Mouse (Mus musculus): ENCODE measurements at regions not wholly inside any gene's neighbourhood (a gene's known extent, or its start where the extent isn't known, plus 50 kb on each side); places are given as distances from the start of the nearest gene placed in this dataset.

DNA sequence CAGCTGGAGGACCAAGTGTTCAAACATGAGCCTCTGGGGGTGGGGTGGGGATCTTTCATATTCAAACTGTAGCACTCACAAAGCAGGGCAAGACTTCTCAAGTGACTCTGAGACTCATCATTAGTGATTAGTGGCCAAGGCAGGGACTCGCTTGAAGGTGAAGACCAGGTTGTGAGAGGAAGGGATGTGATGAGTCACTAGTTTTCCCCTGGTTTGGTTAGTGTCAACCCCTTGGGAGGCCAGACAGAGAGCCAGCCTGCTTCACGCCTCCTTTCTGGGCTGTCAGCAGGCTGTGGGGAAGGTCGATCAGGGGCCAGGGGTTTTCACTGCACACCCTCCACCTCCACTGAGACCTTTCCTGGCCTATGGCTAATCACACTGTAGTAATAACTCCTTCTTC lies 65.2 kb downstream of the Slc30a10 start:
- no peaks in the 10 kb centered on the region for H3K36me3 ChIP-seq
- H3K27ac ChIP-seq, result no peak overlapping the region
- H3K27me3 ChIP-seq (replicated peaks), result no peaks in the 10 kb centered on the region
- peaks cover 33% of the 10 kb centered on the region for H3K4me1 ChIP-seq
- no peak for ATAC-seq
- H3K4me3 ChIP-seq, result no peak overlapping the region
- H3K9ac ChIP-seq, result no peak overlapping the region
- H3K9me3 ChIP-seq (replicated peaks), result no peaks in the 10 kb centered on the region
- no peak overlapping the region for H3K4me2 ChIP-seq
- 44% methylated on average over 3 of the region's 3 CpGs for WGBS (ENCODE audit: insufficient replicate concordance)

GRCm38 (mm10) chr1:185524020-185524419 lies 69.4 kb downstream of the Slc30a10 start:
- H3K9ac ChIP-seq, result no peak overlapping the region
- no peak for ATAC-seq
- no peaks in the 10 kb centered on the region for H3K27me3 ChIP-seq (replicated peaks)
- WGBS (ENCODE audit: insufficient replicate concordance), result 76% methylated on average over 10 of the region's 10 CpGs
- no peak overlapping the region for H3K27ac ChIP-seq
- no peaks in the 10 kb centered on the region for H3K9me3 ChIP-seq (replicated peaks)
- no peak overlapping the region for H3K4me2 ChIP-seq
- no peaks in the 10 kb centered on the region for H3K36me3 ChIP-seq
- no peak overlapping the region for H3K4me3 ChIP-seq
- H3K4me1 ChIP-seq, result peaks cover 5% of the 10 kb centered on the region; the same call in 1 of the 2 replicates

GRCm38 (mm10) chr1:185533471-185533870 lies 78.8 kb downstream of the Slc30a10 start:
- H3K4me1 ChIP-seq, result 0 out of 2 replicates have a peak, but pooled peaks cover 5% of the 10 kb centered on the region
- no peaks in the 10 kb centered on the region for H3K9me3 ChIP-seq (replicated peaks)
- no peak overlapping the region for H3K4me3 ChIP-seq
- no peaks in the 10 kb centered on the region for H3K36me3 ChIP-seq
- no peak overlapping the region for H3K4me2 ChIP-seq
- WGBS (ENCODE audit: insufficient replicate concordance), result 74% methylated on average over 5 of the region's 5 CpGs
- ATAC-seq, result no peak
- no peaks in the 10 kb centered on the region for H3K27me3 ChIP-seq (replicated peaks)
- H3K27ac ChIP-seq, result no peak overlapping the region
- H3K9ac ChIP-seq, result no peak overlapping the region

DNA sequence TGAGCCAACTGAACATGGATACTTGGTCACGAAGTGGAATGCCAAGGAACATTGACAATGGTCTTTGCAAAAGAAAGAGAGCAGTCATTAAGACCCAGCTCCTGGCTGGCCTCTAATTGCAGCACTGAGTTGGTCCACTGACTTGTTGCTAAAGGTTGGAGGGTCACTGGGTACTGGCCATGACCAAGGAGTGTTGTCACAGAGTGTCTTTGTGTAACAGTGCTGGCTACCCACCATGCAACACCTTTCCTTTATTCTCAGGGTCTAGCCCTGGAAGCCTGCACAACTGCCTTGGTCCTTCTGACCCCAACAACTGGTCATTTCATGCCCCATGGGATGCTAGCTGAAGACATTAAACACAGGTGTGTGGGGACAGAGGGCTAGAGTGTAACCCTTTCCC lies 79.5 kb downstream of the Slc30a10 start:
- H3K4me3 ChIP-seq, result no peak overlapping the region
- H3K4me2 ChIP-seq, result no peak overlapping the region
- H3K4me1 ChIP-seq, result 0 out of 2 replicates have a peak, but pooled peaks cover 10% of the 10 kb centered on the region
- no peaks in the 10 kb centered on the region for H3K27me3 ChIP-seq (replicated peaks)
- ATAC-seq, result no peak
- WGBS (ENCODE audit: insufficient replicate concordance), result 68% methylated on average over 1 of the region's 1 CpGs
- no peaks in the 10 kb centered on the region for H3K36me3 ChIP-seq
- no peak overlapping the region for H3K27ac ChIP-seq
- H3K9ac ChIP-seq, result no peak overlapping the region
- no peaks in the 10 kb centered on the region for H3K9me3 ChIP-seq (replicated peaks)

GRCm38 (mm10) chr1:185535321-185535720 lies 80.7 kb downstream of the Slc30a10 start:
- Histone ChIP-seq H3K4me2 (no peak overlapping the region), H3K4me3 (no peak overlapping the region), H3K27ac (no peak overlapping the region), H3K9ac (no peak overlapping the region), H3K4me1 (peaks cover 19% of the 10 kb centered on the region), H3K9me3 (replicated peaks) (no peaks in the 10 kb centered on the region), H3K36me3 (no peaks in the 10 kb centered on the region), H3K27me3 (replicated peaks) (no peaks in the 10 kb centered on the region)
- 57% methylated on average over 6 of the region's 6 CpGs for WGBS (ENCODE audit: insufficient replicate concordance)
- no peak for ATAC-seq

DNA sequence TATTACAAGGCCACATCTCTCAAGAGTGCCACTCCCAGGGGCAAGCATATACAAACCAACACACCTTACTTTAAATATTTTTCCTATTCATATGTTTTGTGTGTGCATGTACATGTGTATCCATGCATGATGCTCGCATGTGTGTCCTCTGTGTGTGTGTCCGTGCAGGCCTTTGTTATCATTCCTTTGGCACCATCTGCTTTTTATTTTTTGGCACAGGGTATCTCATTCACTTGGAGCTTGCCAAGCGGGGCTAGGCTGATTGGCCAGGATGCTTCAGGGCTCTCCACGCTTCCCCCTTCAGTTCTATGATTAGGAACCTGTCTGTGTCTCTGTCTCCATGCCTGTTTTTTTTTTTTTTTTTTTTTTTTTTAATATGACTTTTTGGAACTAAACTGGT lies 82.6 kb downstream of the Slc30a10 start:
- Histone ChIP-seq H3K4me3 (no peak overlapping the region), H3K9ac (no peak overlapping the region), H3K27ac (no peak overlapping the region), H3K4me2 (no peak overlapping the region), H3K4me1 (peaks cover 19% of the 10 kb centered on the region), H3K27me3 (replicated peaks) (no peaks in the 10 kb centered on the region), H3K36me3 (no peaks in the 10 kb centered on the region), H3K9me3 (replicated peaks) (no peaks in the 10 kb centered on the region)
- 71% methylated on average over 4 of the region's 4 CpGs for WGBS (ENCODE audit: insufficient replicate concordance)
- no peak for ATAC-seq

- Histone ChIP-seq H3K4me3 (no peak overlapping the region), H3K9me3 (replicated peaks) (no peaks in the 10 kb centered on the region), H3K27me3 (replicated peaks) (no peaks in the 10 kb centered on the region), H3K4me1 (peaks cover 14% of the 10 kb centered on the region), H3K4me2 (no peak overlapping the region), H3K9ac (no peak overlapping the region), H3K27ac (peak overlapping the region; percentile 4; the same call in 1 of the 2 replicates), H3K36me3 (no peaks in the 10 kb centered on the region)
- ATAC-seq, result peak; percentile 85
- WGBS (ENCODE audit: insufficient replicate concordance), result 30% methylated on average over 1 of the region's 1 CpGs
Measured at GRCm38 (mm10) chr1:185539458-185539857, 84.8 kb downstream of the Slc30a10 start.

GRCm38 (mm10) chr1:185546346-185546745 lies 91.7 kb downstream of the Slc30a10 start:
- Histone ChIP-seq H3K27ac (no peak overlapping the region), H3K27me3 (replicated peaks) (no peaks in the 10 kb centered on the region), H3K9me3 (replicated peaks) (no peaks in the 10 kb centered on the region), H3K4me2 (no peak overlapping the region), H3K36me3 (no peaks in the 10 kb centered on the region), H3K9ac (no peak overlapping the region), H3K4me3 (no peak overlapping the region), H3K4me1 (no peaks in the 10 kb centered on the region)
- ATAC-seq, result no peak

DNA sequence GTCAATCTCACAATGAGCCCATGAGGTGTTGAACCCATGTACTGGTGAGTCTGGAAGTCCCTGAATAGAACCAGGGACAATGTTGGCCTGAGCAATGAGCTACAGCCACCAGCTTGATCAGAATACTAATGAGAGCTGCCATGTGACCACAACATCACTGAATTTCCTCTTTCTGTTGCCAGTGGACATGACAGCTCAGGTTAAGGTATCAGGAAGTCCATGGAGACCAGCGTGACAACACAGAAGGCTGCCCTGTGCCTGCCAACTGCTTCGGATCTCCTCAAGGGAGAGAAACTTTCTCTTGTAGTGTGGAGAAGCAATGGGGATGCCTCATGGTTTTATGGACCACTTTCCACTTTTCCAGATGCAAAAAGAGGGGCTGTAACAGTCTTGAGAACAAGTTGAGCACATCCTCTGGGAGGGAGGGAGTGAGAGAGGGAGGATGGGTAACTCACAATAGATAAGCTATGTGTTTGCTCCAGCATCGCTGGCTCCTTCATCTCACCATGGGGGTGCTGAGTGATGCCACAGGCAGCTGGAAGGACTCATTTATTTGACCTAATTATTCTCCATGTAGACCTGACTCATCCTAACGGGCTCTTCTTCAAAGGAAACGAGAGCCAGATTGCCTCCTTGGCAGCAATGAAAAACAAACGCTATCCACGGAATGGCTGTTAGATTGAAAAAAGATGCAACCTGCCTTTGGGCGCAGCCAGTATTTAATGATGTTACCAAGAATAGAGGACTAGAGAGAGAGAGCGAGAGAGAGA lies 118.3 kb downstream of the Slc30a10 start:
- Histone ChIP-seq H3K9ac (no peak overlapping the region), H3K4me3 (no peak overlapping the region), H3K36me3 (no peaks in the 10 kb centered on the region), H3K4me2 (no peak overlapping the region), H3K4me1 (no peaks in the 10 kb centered on the region), H3K27ac (no peak overlapping the region), H3K27me3 (replicated peaks) (no peaks in the 10 kb centered on the region), H3K9me3 (replicated peaks) (no peaks in the 10 kb centered on the region)
- no peak for ATAC-seq
- 50% methylated on average over 9 of the region's 9 CpGs for WGBS (ENCODE audit: insufficient replicate concordance)

- Histone ChIP-seq H3K9ac (no peak overlapping the region), H3K27me3 (replicated peaks) (no peaks in the 10 kb centered on the region), H3K36me3 (no peaks in the 10 kb centered on the region), H3K4me2 (no peak overlapping the region), H3K4me3 (no peak overlapping the region), H3K27ac (no peak overlapping the region), H3K4me1 (no peaks in the 10 kb centered on the region), H3K9me3 (replicated peaks) (no peaks in the 10 kb centered on the region)
- no peak for ATAC-seq
- 55% methylated on average over 4 of the region's 4 CpGs for WGBS (ENCODE audit: insufficient replicate concordance)
Measured at GRCm38 (mm10) chr1:185574978-185575377, 120.3 kb downstream of the Slc30a10 start.

GRCm38 (mm10) chr1:185579824-185580223 lies 125.2 kb downstream of the Slc30a10 start:
- Histone ChIP-seq H3K9ac (no peak overlapping the region), H3K27me3 (replicated peaks) (no peaks in the 10 kb centered on the region), H3K27ac (no peak overlapping the region), H3K4me3 (no peak overlapping the region), H3K9me3 (replicated peaks) (no peaks in the 10 kb centered on the region), H3K4me1 (no peaks in the 10 kb centered on the region), H3K36me3 (no peaks in the 10 kb centered on the region), H3K4me2 (no peak overlapping the region)
- WGBS (ENCODE audit: insufficient replicate concordance), result 78% methylated on average over 1 of the region's 1 CpGs
- no peak for ATAC-seq

- 64% methylated on average over 6 of the region's 6 CpGs for WGBS (ENCODE audit: insufficient replicate concordance)
Measured at GRCm38 (mm10) chr1:185585191-185585870, 130.7 kb downstream of the Slc30a10 start.

More at GRCm38 (mm10) chr1:185585191-185585870, 130.7 kb downstream of the Slc30a10 start:
- Histone ChIP-seq H3K9me3 (replicated peaks) (0 out of 2 replicates have a peak, but pooled peaks cover 4% of the 10 kb centered on the region), H3K4me3 (no peak overlapping the region), H3K27ac (no peak overlapping the region), H3K4me2 (no peak overlapping the region), H3K27me3 (replicated peaks) (no peaks in the 10 kb centered on the region), H3K36me3 (no peaks in the 10 kb centered on the region), H3K9ac (no peak overlapping the region), H3K4me1 (no peaks in the 10 kb centered on the region)
- ATAC-seq, result no peak
